Mouse (Mus musculus): ENCODE measurements at regions not wholly inside any gene's neighbourhood (a gene's known extent, or its start where the extent isn't known, plus 50 kb on each side); places are given as distances from the start of the nearest gene placed in this dataset.

DNA sequence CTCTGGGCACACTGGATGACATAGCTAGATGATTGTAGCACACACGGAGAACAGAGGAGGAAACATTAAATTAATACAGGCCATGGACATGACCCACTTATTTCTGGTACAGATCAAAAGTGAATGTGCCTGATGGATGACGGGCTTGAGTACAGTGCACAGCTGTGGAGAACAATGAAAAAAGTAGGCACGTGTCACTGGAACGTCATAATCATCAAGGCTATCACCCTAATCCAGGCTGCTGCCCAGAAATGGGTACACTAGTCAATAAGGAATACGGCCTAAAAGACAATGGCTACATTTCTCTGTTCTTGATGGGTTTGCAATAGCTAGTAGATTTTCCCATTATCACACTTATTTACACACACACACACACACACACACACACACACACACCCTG is 118.3 kb upstream of the Prdm1 start:
- TF ChIP-seq CTCF (IDR thresholded peaks at IDR 0.05; ENCODE audit: borderline replicate concordance, insufficient read depth, low read length) (no peak), POLR2A (IDR thresholded peaks at IDR 0.05; ENCODE audit: low read depth, low read length) (no peak)

Data from embryonic fibroblast, embryonic 13.5 days (primary cell).